Mouse (Mus musculus) forebrain, embryonic 10.5 days (tissue): ENCODE results near the gene Tmem191c. TPM values are rescaled to one million over a fixed set of nuclear protein-coding genes. Genes with fewer than 3 reads are reported as not detected.

Experiments
- DNase-seq: peaks from one replicate; pipeline ENCODE4 v3.0.0-alpha.2; 2017; ENCODE audit warnings: low spot score; ENCODE audit errors: extremely low spot score
- H3K27ac ChIP-seq: fragments of 300-500 bp; sonication (generic); 2 replicates; pipeline ENCODE4 v1.5.1; 2016; ENCODE audit warnings: mild to moderate bottlenecking
- H3K27me3 ChIP-seq: fragments of 300-500 bp; sonication (generic); 2 replicates; pipeline ENCODE4 v1.6.1; 2016; ENCODE audit warnings: mild to moderate bottlenecking; ENCODE audit not compliant: poor library complexity, severe bottlenecking
- H3K36me3 ChIP-seq: fragments of 300-500 bp; sonication (generic); replicated peaks from 2 replicates; pipeline ENCODE4 v1.6.1; 2016; ENCODE audit warnings: mild to moderate bottlenecking, moderate library complexity
- H3K4me1 ChIP-seq: fragments of 300-500 bp; sonication (generic); 2 replicates; pipeline ENCODE4 v1.6.1; 2016
- H3K4me3 ChIP-seq: fragments of 300-500 bp; sonication (generic); 2 replicates; pipeline ENCODE4 v1.5.1; 2016; ENCODE audit warnings: mild to moderate bottlenecking, moderate library complexity
- H3K9me3 ChIP-seq: fragments of 300-500 bp; sonication (generic); 2 replicates; pipeline ENCODE4 v1.6.1; 2016; ENCODE audit warnings: mild to moderate bottlenecking, moderate library complexity
- WGBS: fragments of 180-500 bp; shearing (Covaris S2); methylation state at CpG from one replicate; pipeline ENCODE4 v1.1.7; 2016; 5-methylcytosine and 5-hydroxymethylcytosine counted together
- polyA plus RNA-seq: library from polyadenylated mRNA; unstranded; fragments of >200 nt; fragmentation: Nextera tagmentation; extraction: Ambion mirVana; gene quantifications from 2 replicates; pipeline ENCODE4 v1.2.1, GENCODE M21; 2016

The Tmem191c gene
- polyA plus RNA-seq, 1 experiment from 2014 or later: 8.8 TPM

DNA sequence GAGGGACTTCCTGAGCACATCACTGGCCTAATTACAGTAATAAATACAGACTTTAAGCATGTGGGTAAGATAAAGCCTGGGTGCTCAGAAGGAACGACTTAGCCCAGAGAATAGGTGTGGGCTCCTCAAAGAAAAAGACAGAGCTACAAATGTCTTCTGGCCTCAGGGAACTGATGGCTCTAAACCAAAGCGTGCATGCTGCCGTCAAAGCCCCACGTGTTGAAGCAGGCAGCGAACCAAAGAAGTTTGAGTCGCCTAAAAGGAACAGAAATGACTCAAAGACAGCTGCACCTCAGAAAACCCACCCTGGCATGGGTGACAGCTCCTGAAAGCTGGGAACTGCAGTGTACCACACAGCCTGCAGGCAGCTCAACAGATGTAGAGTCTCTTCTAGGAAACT, 4.0 kb upstream of the Tmem191c start:
- H3K27me3 ChIP-seq: peaks cover 6% of the 10 kb centered on the region
- no peak overlapping the region for H3K4me3 ChIP-seq
- H3K36me3 ChIP-seq: no peaks in the 10 kb centered on the region
- H3K4me1 ChIP-seq: peaks cover 8% of the 10 kb centered on the region
- H3K9me3 ChIP-seq: peaks cover 8% of the 10 kb centered on the region; the same call in 1 of the 2 replicates
- no peak overlapping the region for H3K27ac ChIP-seq
- no peak for DNase-seq
- WGBS: 79% methylated on average over 6 of the region's 6 CpGs

DNA sequence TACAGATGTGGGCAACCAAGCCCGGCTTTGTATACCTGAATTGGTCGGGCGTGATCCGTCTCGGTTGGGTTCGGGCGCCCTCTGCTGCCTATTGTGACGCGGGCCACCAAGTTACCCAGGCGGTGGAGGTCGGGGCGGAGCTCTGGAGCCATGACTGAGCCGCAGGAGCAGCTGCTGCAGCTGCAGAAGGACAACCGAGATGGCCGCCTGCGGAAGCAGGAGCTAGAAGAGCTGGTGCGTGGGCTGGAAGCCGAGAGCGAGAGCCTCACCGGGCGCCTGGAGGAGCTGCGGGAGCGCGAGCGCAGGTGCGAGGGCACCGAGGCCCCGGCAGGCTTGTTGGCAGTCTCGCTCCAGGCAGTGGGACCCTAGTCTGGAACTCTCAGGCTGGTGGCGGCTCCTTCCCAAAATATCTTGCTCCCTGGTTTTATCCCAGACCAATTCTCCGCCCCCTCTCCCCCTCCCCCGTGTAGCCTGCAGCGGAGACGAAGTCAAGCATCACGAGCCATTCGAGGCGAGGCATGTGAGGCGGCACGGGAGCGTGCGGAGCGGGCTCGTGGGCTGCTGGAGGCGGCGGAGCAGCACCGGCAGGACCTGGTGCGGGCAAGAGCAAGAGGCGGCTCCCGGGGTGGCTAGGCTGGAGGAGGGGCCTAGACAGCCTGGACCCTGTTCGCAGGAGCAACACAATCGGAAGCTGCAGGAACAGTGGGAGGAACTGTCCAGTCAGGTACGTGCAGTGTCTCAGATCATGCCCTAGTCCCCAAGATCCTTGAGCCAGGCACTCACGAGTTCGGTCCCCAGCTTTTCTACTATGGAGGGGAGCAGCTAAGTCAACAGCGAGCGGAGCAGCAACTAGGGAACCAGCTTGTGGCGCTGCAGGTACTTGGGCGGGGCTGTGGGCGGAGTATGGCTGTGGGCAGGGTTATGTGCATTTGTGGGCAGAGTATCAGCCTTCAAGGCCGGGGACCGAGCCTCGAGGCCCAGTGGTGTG, 581 bp downstream of the Tmem191c start:
- peaks cover 38% of the 10 kb centered on the region for H3K27me3 ChIP-seq
- H3K4me1 ChIP-seq: peaks cover 23% of the 10 kb centered on the region
- peak overlapping the region; percentile 70 for H3K4me3 ChIP-seq
- peaks cover 26% of the 10 kb centered on the region for H3K36me3 ChIP-seq
- DNase-seq: peak; percentile 94
- no peaks in the 10 kb centered on the region for H3K9me3 ChIP-seq
- H3K27ac ChIP-seq: peak overlapping the region; percentile 83
- WGBS: under 1% methylated on average over 62 of the region's 62 CpGs

DNA sequence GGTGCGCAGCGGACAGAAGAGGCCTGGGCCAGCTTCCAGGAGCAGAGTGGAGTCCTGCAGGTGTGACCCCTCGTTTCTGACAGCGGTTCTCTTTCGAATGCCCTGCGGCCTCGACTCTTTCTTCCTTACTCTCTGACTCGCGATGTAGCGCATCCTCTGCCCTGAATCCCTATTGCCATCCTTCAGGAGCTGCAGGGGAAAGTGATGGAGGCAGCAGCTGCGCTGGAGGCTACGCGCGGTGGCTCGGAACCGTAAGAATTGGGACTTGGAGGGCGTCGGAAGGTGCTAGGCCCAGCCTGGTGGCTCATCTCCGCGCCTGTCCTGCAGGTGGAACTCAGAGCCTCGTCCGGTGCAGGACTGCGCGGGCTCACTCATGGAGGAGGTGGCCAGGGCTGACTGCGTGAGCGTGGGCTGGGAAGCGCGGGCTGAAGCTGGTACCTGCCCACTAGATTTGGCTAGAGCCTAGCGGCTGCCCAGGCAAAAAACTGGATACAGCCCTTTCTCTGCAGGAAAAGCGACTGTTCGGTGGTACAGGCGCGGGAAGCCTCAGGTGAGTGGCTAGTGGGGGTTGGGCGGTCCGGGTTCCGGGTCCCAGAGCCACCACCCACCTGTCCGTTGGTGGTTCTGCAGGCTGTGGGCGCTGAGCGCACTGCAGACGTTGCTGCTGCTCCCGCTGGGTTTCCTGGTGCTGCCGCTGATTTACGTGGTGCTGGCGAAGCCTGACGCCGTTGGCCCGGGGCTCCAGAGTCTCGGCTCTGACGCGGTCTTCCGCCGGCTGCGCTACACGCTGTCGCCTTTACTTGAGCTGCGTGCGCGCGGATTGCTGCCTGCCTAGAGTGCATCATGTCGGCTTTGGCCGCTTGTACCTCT, 1.7 kb downstream of the Tmem191c start:
- Histone ChIP-seq H3K4me1 (peaks cover 23% of the 10 kb centered on the region), H3K27ac (no peak overlapping the region), H3K36me3 (peaks cover 37% of the 10 kb centered on the region), H3K9me3 (no peaks in the 10 kb centered on the region), H3K4me3 (peak overlapping the region; percentile 70), H3K27me3 (peaks cover 38% of the 10 kb centered on the region)
- peak; percentile 31 for DNase-seq
- 2% methylated on average over 61 of the region's 61 CpGs for WGBS

DNA sequence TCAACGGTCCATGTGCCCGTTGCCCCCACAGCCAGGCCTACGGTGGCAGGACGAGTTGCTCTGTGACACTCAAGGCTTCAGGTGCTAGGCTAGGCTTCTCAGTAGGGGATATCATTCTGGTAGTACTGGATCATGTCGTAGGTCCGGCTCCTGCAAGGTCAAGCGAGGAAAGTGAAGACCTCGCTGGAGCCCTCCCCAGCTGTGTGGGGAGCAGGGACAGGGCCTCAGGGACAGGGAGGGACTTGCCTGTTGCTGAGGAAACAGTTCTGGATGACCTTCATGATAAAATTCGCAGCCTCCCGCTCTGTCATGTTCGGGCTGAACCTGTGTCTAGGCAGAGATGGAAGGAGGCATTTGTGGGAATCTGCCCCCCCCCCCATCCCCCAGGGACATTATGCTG, 4.6 kb downstream of the Tmem191c start:
- DNase-seq: no peak
- Histone ChIP-seq H3K4me1 (peaks cover 23% of the 10 kb centered on the region), H3K4me3 (no peak overlapping the region)

DNA sequence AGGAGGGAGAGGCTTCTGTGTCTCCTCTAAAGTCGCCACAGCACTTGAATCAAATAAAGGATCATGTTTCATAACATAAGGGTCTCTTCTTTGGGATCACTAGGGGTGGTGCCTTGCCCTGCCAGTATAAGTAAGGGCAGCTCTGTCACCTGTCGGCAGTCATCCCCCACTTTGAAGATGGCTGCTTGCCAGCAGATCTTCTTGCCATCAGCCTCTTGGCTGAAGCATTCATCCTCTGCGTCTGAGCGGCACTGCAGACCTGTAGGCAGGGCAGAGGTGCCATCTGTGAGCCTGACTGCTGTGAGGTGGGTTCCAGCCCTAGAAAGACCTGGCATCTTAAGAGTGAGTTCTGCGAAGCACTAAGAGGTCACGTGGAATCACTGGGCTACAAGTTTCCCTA, 7.3 kb downstream of the Tmem191c start:
- Histone ChIP-seq H3K9me3 (no peaks in the 10 kb centered on the region), H3K36me3 (peaks cover 85% of the 10 kb centered on the region), H3K27me3 (peaks cover 18% of the 10 kb centered on the region), H3K27ac (no peak overlapping the region), H3K4me3 (no peak overlapping the region), H3K4me1 (peaks cover 2% of the 10 kb centered on the region)
- DNase-seq: no peak
- 90% methylated on average over 6 of the region's 6 CpGs for WGBS

More for the DNA sequence above, 4.6 kb downstream of the Tmem191c start:
- WGBS: 95% methylated on average over 11 of the region's 11 CpGs
- Histone ChIP-seq H3K27me3 (peaks cover 38% of the 10 kb centered on the region), H3K36me3 (peaks cover 64% of the 10 kb centered on the region), H3K9me3 (no peaks in the 10 kb centered on the region), H3K27ac (no peak overlapping the region)

DNA sequence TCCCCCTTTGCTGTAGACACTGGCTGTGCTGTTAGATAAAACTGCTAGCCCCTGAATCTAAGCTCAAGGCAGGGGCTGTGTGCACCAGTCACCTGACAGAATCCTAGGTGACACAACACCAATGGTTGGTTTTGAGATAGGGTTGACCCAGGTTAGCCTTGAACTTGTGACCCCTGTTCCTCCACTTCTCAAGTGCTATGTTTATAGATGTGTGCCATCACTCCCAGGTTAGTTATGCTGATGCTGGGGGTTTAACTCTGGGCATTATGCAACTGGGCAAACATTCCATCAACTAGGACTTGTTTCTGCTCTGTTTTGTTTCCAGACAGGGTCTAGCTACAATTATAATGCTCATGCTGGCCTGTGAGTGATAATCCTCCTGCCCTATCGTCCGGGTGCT, 11.2 kb downstream of the Tmem191c start:
- WGBS: 83% methylated on average over 2 of the region's 2 CpGs
- no peak for DNase-seq
- H3K4me1 ChIP-seq: no peaks in the 10 kb centered on the region
- H3K27ac ChIP-seq: no peak overlapping the region
- no peaks in the 10 kb centered on the region for H3K9me3 ChIP-seq
- H3K4me3 ChIP-seq: no peak overlapping the region
- no peaks in the 10 kb centered on the region for H3K27me3 ChIP-seq
- H3K36me3 ChIP-seq: peaks cover 78% of the 10 kb centered on the region

DNA sequence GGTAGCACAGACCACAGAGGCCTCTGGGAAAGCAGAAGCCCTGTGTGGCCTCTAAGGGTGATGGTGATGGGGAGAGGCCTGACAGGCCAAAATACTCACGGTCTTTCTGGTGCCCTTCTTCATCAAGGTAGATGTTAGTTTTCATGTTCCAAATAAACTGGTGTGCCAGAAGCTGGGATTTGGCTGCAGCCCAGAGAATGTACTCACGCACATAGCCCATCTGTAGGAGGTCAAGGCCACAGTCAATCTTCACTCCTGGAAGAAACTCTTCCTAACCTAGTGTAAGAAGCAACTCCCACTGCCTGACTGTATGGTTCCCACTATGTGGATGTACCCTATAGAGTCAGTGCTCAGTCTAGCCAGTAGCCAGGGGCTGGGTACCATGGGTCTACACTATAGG, 15.1 kb downstream of the Tmem191c start:
- Histone ChIP-seq H3K9me3 (no peaks in the 10 kb centered on the region), H3K27me3 (no peaks in the 10 kb centered on the region), H3K27ac (no peak overlapping the region), H3K4me1 (no peaks in the 10 kb centered on the region), H3K36me3 (peaks cover 68% of the 10 kb centered on the region), H3K4me3 (no peak overlapping the region)
- DNase-seq: no peak
- 95% methylated on average over 2 of the region's 2 CpGs for WGBS

DNA sequence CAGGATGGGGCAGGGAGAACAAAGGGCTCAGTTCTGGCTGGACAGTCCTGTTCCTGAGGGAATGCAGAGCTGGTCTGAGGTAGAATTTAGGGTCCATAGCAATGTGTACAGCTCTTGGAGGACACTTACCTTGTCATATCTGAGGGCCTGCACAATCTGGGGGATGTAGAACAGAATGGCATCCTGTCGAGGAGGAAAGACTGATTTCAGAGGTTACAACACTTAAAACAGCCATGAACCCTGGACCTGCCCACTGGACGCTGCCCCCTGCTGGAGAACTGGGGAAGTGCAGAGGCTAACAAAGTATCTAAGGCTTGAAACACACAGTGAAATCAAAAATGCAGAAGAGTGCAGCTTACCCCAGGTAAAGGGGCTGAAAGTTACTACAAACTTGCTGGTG, 16.9 kb downstream of the Tmem191c start:
- peaks cover 70% of the 10 kb centered on the region for H3K36me3 ChIP-seq
- 20% methylated on average over 2 of the region's 2 CpGs for WGBS
- no peak overlapping the region for H3K4me3 ChIP-seq
- no peaks in the 10 kb centered on the region for H3K9me3 ChIP-seq
- H3K27ac ChIP-seq: peak overlapping the region; percentile 54; the same call in 1 of the 2 replicates
- H3K27me3 ChIP-seq: no peaks in the 10 kb centered on the region
- DNase-seq: peak; percentile 79
- H3K4me1 ChIP-seq: no peaks in the 10 kb centered on the region

DNA sequence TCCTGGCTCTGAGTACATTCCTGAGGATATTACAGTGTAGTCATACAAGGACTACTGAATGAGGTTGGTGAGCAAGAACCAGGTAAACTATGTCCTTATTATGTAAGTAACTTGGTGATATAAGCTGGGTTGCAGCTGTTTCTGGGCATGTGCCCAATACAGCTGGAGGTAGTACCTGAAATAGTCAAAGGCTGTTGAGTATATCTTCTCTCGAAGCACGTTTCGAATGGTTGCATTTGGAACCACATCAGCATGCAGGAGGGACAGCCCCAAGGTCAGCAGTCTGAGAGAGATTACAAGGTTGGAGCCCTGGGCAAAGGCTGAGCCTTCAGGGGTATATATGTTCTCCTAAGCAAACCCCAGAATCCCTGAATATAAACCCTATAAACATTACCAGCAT, 24.9 kb downstream of the Tmem191c start:
- Histone ChIP-seq H3K27ac (no peak overlapping the region), H3K9me3 (no peaks in the 10 kb centered on the region), H3K4me1 (no peaks in the 10 kb centered on the region), H3K36me3 (peaks cover 88% of the 10 kb centered on the region), H3K27me3 (no peaks in the 10 kb centered on the region), H3K4me3 (no peak overlapping the region)
- 93% methylated on average over 3 of the region's 3 CpGs for WGBS
- no peak for DNase-seq

DNA sequence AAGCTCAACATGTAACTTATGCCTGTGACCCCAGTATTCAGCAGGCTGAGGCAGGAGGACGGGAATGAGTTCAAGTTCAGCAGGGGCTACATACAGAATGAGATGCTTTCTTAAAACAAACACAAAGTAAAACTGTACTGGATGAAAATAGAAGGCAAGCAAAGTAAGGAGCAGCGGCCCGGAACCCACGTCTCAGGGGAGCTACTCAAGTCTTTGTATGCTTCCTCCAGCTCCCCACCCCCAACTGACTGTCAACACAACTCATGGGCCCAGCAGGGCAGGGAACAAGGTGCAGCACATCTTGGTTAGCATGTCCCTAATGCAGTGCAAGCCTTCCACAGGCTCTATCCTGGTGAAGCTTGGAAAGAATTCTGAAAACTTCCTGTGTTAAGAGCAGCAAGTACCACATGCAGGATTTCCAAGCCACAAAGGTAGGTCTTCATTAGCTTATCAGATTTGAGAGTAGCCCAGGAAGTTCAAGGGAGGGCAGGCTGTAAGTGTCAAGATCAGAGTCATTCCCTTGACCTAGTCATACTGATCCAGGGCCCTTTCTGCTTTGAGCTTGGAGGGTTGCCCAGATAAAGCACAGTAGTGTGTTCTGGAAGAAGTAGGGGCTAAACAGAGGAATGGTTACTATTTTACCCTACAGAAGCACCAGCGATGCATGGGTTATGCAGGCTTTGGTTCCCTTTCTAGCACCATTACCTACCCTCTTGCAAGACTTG, 27.8 kb downstream of the Tmem191c start:
- H3K27ac ChIP-seq: no peak overlapping the region
- 87% methylated on average over 5 of the region's 5 CpGs for WGBS
- DNase-seq: no peak
- H3K36me3 ChIP-seq: peaks cover 84% of the 10 kb centered on the region
- no peaks in the 10 kb centered on the region for H3K27me3 ChIP-seq
- H3K9me3 ChIP-seq: no peaks in the 10 kb centered on the region
- H3K4me1 ChIP-seq: no peaks in the 10 kb centered on the region
- H3K4me3 ChIP-seq: no peak overlapping the region

DNA sequence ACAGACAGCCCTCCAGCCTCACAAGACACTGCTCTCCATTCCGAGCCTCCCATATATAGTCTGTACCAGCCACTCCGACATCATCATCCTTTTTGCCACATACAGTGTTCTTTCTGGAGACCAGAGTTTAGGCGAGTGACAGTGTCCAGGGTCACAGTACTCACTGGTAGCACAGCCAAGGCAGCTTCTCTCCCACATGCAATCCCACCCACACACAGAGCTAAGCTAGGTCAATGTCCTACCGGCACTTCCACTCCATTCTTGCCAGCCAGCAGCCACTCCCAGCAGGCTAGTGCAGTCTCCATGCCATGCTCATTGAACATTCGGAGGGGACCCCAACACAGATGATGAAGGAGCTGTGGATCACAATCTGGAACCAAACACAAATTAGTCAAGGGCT, 31.6 kb downstream of the Tmem191c start:
- H3K9me3 ChIP-seq: no peaks in the 10 kb centered on the region
- no peak overlapping the region for H3K27ac ChIP-seq
- H3K27me3 ChIP-seq: no peaks in the 10 kb centered on the region
- 92% methylated on average over 5 of the region's 5 CpGs for WGBS
- DNase-seq: no peak
- H3K4me1 ChIP-seq: no peaks in the 10 kb centered on the region
- H3K4me3 ChIP-seq: no peak overlapping the region
- peaks cover 83% of the 10 kb centered on the region for H3K36me3 ChIP-seq

DNA sequence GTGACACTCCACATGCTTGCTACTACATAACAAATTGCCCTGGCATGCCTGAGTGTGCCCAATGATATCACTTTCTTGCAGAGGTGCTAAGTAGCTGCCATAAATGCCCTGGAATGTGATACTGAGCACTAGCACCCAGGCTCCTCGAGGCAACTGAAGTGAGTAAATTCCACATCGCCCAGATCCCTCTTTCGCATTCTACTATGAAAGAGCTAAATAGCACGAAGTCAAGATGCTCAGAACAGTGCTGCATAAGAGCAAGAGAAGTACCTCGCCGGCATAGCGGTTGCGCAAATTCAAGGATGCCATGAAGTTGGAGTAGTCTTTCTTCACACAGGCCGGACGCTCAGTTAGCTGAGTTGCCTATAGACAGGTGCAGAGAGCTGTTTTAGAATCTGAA, 33.2 kb downstream of the Tmem191c start:
- no peak overlapping the region for H3K4me3 ChIP-seq
- H3K36me3 ChIP-seq: peaks cover 82% of the 10 kb centered on the region
- no peaks in the 10 kb centered on the region for H3K4me1 ChIP-seq
- H3K27me3 ChIP-seq: no peaks in the 10 kb centered on the region
- no peaks in the 10 kb centered on the region for H3K9me3 ChIP-seq
- no peak for DNase-seq
- WGBS: 94% methylated on average over 10 of the region's 10 CpGs
- H3K27ac ChIP-seq: no peak overlapping the region
